Mouse (Mus musculus) lung, postnatal 0 days (tissue): ENCODE measurements around the gene Ascc2. TPM values are rescaled to one million over a fixed set of nuclear protein-coding genes. Genes with fewer than 3 reads are reported as not detected.
A peak's percentile ranks its signal among the peaks of the same experiment; 100 is the strongest.

Experiments used
- ATAC-seq: fragments of 200-750 bp; cut with Nextera tagmentation; 2 replicates; pipeline ENCODE4 v1.8.0; 2017; ENCODE audit warnings: moderate library complexity
- DNase-seq: peaks from one replicate; pipeline ENCODE4 v3.0.0-alpha.2; 2016; ENCODE audit warnings: low spot score
- H3K27ac ChIP-seq: fragments of 300-500 bp; sonication (generic); 2 replicates; pipeline ENCODE4 v1.5.1; 2014; ENCODE audit warnings: antibody characterized with exemption, mild to moderate bottlenecking, low read length, mixed read lengths
- H3K27me3 ChIP-seq: fragments of 300-500 bp; sonication (generic); replicated peaks from 2 replicates; pipeline ENCODE4 v1.6.1; 2014; ENCODE audit warnings: low read length, mixed read lengths; ENCODE audit not compliant: insufficient read depth
- H3K36me3 ChIP-seq: fragments of 300-500 bp; sonication (generic); 2 replicates; pipeline ENCODE4 v1.6.1; 2014; ENCODE audit warnings: low read length, mixed read lengths; ENCODE audit not compliant: insufficient read depth
- H3K4me1 ChIP-seq: fragments of 300-500 bp; sonication (generic); 2 replicates; pipeline ENCODE4 v1.6.1; 2014; ENCODE audit warnings: antibody characterized with exemption, low read depth, low read length, mixed read lengths; ENCODE audit not compliant: insufficient read depth
- H3K4me2 ChIP-seq: fragments of 300-500 bp; sonication (generic); replicated peaks from 2 replicates; pipeline ENCODE4 v1.6.1; 2014; ENCODE audit warnings: low read depth, mild to moderate bottlenecking, low read length, moderate library complexity, mixed read lengths
- H3K4me3 ChIP-seq: fragments of 300-500 bp; sonication (generic); 2 replicates; pipeline ENCODE4 v1.5.1; 2014; ENCODE audit warnings: low read depth, low read length
- H3K9ac ChIP-seq: fragments of 300-500 bp; sonication (generic); replicated peaks from 2 replicates; pipeline ENCODE4 v1.6.1; 2014; ENCODE audit warnings: low read depth, mild to moderate bottlenecking
- H3K9me3 ChIP-seq: fragments of 300-500 bp; sonication (generic); 2 replicates; pipeline ENCODE4 v1.6.1; 2016; ENCODE audit warnings: low read length, mixed read lengths
- CTCF ChIP-seq: IDR thresholded peaks from 2 replicates; pipeline ENCODE4 v1.5.1; 2016; ENCODE audit warnings: antibody characterized with exemption, mild to moderate bottlenecking
- EP300 ChIP-seq: IDR thresholded peaks from 2 replicates; pipeline ENCODE4 v1.6.1; 2016; ENCODE audit warnings: antibody characterized with exemption, mild to moderate bottlenecking, control low read depth
- WGBS: fragments of 180-500 bp; shearing (Covaris S2); extraction: QIAGEN DNeasy Blood & Tissue Kit; methylation state at CpG from one replicate; pipeline ENCODE4 v1.1.7; 2014; 5-methylcytosine and 5-hydroxymethylcytosine counted together
- polyA plus RNA-seq: library from polyadenylated mRNA; unstranded; fragments of >200 nt; fragmentation: Nextera tagmentation; extraction: Ambion mirVana; gene quantifications from 2 replicates; pipeline ENCODE4 v1.2.1, GENCODE M21; 2015

Gene Ascc2
- polyA plus RNA-seq, 1 experiment from 2014 or later, result 21.7 TPM

GRCm38 (mm10) chr11:4659818-4660217, 22.3 kb downstream of the Ascc2 start:
- no peak overlapping the region for H3K4me2 ChIP-seq
- H3K4me3 ChIP-seq, result no peak overlapping the region
- no peak overlapping the region for H3K9ac ChIP-seq
- no peaks in the 10 kb centered on the region for H3K9me3 ChIP-seq
- TF ChIP-seq EP300 (no peak), CTCF (no peak)
- ATAC-seq (no peak), DNase-seq (no peak)
- no peaks in the 10 kb centered on the region for H3K4me1 ChIP-seq
- 88% methylated on average over 1 of the region's 1 CpGs for WGBS
- H3K36me3 ChIP-seq, result 0 out of 2 replicates have a peak, but pooled peaks cover 19% of the 10 kb centered on the region
- H3K27me3 ChIP-seq, result no peaks in the 10 kb centered on the region
- no peak overlapping the region for H3K27ac ChIP-seq

GRCm38 (mm10) chr11:4660309-4661025, 22.9 kb downstream of the Ascc2 start:
- Histone ChIP-seq H3K4me3 (no peak overlapping the region), H3K27me3 (no peaks in the 10 kb centered on the region), H3K9ac (no peak overlapping the region), H3K36me3 (0 out of 2 replicates have a peak, but pooled peaks cover 19% of the 10 kb centered on the region), H3K27ac (no peak overlapping the region), H3K4me1 (no peaks in the 10 kb centered on the region), H3K9me3 (no peaks in the 10 kb centered on the region), H3K4me2 (no peak overlapping the region)
- WGBS, result 71% methylated on average over 7 of the region's 7 CpGs
- ATAC-seq, result no peak
- no peak for TF ChIP-seq EP300
- TF ChIP-seq CTCF, result no peak
- no peak for DNase-seq

GRCm38 (mm10) chr11:4661324-4661723, 23.8 kb downstream of the Ascc2 start:
- 61% methylated on average over 4 of the region's 4 CpGs for WGBS
- H3K27me3 ChIP-seq, result no peaks in the 10 kb centered on the region
- 0 out of 2 replicates have a peak, but pooled peaks cover 15% of the 10 kb centered on the region for H3K36me3 ChIP-seq
- no peak overlapping the region for H3K4me2 ChIP-seq
- DNase-seq, result peak; percentile 64
- H3K4me3 ChIP-seq, result no peak overlapping the region
- TF ChIP-seq CTCF (no peak), EP300 (no peak)
- no peaks in the 10 kb centered on the region for H3K9me3 ChIP-seq
- no peak overlapping the region for H3K9ac ChIP-seq
- H3K4me1 ChIP-seq, result no peaks in the 10 kb centered on the region
- 0 out of 2 replicates have a peak overlapping the region, but pooled peaks have one; percentile 1 for H3K27ac ChIP-seq
- ATAC-seq, result peak; percentile 64

GRCm38 (mm10) chr11:4661871-4662495, 24.4 kb downstream of the Ascc2 start:
- WGBS, result 73% methylated on average over 10 of the region's 10 CpGs
- H3K27ac ChIP-seq, result no peak overlapping the region
- ATAC-seq, result peak; percentile 80

GRCm38 (mm10) chr11:4662496-4662878, 24.9 kb downstream of the Ascc2 start:
- 80% methylated on average over 11 of the region's 11 CpGs for WGBS
- no peak for DNase-seq
- Histone ChIP-seq H3K9ac (no peak overlapping the region), H3K4me3 (no peak overlapping the region), H3K4me1 (no peaks in the 10 kb centered on the region), H3K27me3 (no peaks in the 10 kb centered on the region), H3K4me2 (no peak overlapping the region), H3K9me3 (no peaks in the 10 kb centered on the region), H3K36me3 (0 out of 2 replicates have a peak, but pooled peaks cover 14% of the 10 kb centered on the region), H3K27ac (no peak overlapping the region)
- no peak for TF ChIP-seq EP300
- no peak for TF ChIP-seq CTCF
- ATAC-seq, result no peak; the same call in 1 of the 2 replicates

More at GRCm38 (mm10) chr11:4661871-4662495, 24.4 kb downstream of the Ascc2 start:
- H3K27me3 ChIP-seq, result no peaks in the 10 kb centered on the region
- H3K4me2 ChIP-seq, result no peak overlapping the region
- no peak overlapping the region for H3K9ac ChIP-seq
- H3K9me3 ChIP-seq, result no peaks in the 10 kb centered on the region
- 0 out of 2 replicates have a peak, but pooled peaks cover 14% of the 10 kb centered on the region for H3K36me3 ChIP-seq
- TF ChIP-seq EP300 (peak; percentile 14; the same call in 1 of the 2 replicates), CTCF (no peak)
- H3K4me1 ChIP-seq, result no peaks in the 10 kb centered on the region
- no peak overlapping the region for H3K4me3 ChIP-seq
- peak; percentile 52 for DNase-seq

- Histone ChIP-seq H3K9me3 (no peaks in the 10 kb centered on the region), H3K27ac (no peak overlapping the region), H3K4me3 (no peak overlapping the region), H3K4me1 (no peaks in the 10 kb centered on the region), H3K27me3 (no peaks in the 10 kb centered on the region), H3K36me3 (0 out of 2 replicates have a peak, but pooled peaks cover 4% of the 10 kb centered on the region), H3K9ac (no peak overlapping the region), H3K4me2 (no peak overlapping the region)
- ATAC-seq, result no peak
- DNase-seq, result no peak
- TF ChIP-seq EP300, result no peak
- TF ChIP-seq CTCF, result no peak
- 76% methylated on average over 4 of the region's 4 CpGs for WGBS
Observed at GRCm38 (mm10) chr11:4671736-4672135, 34.2 kb downstream of the Ascc2 start.
